Mouse (Mus musculus): ENCODE results near the gene Epha10. TPM values are rescaled to one million over a fixed set of nuclear protein-coding genes. Genes with fewer than 3 reads are reported as not detected.

Gene Epha10
- polyA plus RNA-seq, 1 experiment from 2014 or later = 10.9 TPM

GRCm38 (mm10) chr4:124888702-124889101 is 8.0 kb downstream of the Epha10 start:
- Histone ChIP-seq H3K9me3 (ENCODE audit: control insufficient read depth, low read length) (no peaks in the 10 kb centered on the region), H3K27me3 (replicated peaks; ENCODE audit: control insufficient read depth, insufficient read depth, low read length) (peaks cover 6% of the 10 kb centered on the region), H3K9ac (ENCODE audit: low read depth, low read length) (no peak overlapping the region), H3K36me3 (ENCODE audit: control insufficient read depth, insufficient read depth, low read length) (no peaks in the 10 kb centered on the region), H3K4me2 (ENCODE audit: low read length) (no peak overlapping the region), H3K4me1 (ENCODE audit: control insufficient read depth, insufficient read depth, low read depth, low read length) (no peaks in the 10 kb centered on the region), H3K4me3 (ENCODE audit: low read length) (no peak overlapping the region), H3K27ac (ENCODE audit: low read depth, low read length) (no peak overlapping the region)
- ATAC-seq = no peak
- 67% methylated on average over 7 of the region's 7 CpGs for WGBS

DNA sequence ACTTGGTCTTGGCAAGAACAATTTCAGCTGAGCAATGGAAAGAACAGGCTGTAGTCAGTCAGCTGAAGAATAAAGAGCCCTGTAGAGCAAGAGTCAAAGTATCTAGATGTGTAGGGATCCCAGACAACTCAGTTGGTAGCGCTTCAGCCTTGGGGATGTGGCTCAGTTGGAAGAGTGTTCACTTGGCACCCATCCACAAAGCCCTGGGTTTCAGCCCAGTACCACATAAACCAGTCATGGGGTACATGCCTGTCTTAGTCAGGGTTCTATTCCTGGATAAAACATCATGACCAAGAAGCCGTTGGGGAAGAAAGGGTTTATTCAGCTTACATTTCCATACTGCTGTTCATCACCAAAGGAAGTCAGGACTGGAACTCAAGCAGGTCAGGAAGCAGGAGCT is 9.2 kb downstream of the Epha10 start:
- Histone ChIP-seq H3K27me3 (replicated peaks; ENCODE audit: control insufficient read depth, insufficient read depth, low read length) (peaks cover 8% of the 10 kb centered on the region), H3K9ac (ENCODE audit: low read depth, low read length) (no peak overlapping the region), H3K4me3 (ENCODE audit: low read length) (no peak overlapping the region), H3K4me2 (ENCODE audit: low read length) (no peak overlapping the region), H3K4me1 (ENCODE audit: control insufficient read depth, insufficient read depth, low read depth, low read length) (peaks cover 3% of the 10 kb centered on the region), H3K36me3 (ENCODE audit: control insufficient read depth, insufficient read depth, low read length) (no peaks in the 10 kb centered on the region), H3K27ac (ENCODE audit: low read depth, low read length) (no peak overlapping the region), H3K9me3 (ENCODE audit: control insufficient read depth, low read length) (no peaks in the 10 kb centered on the region)
- no peak for ATAC-seq
- WGBS = 81% methylated on average over 2 of the region's 2 CpGs

DNA sequence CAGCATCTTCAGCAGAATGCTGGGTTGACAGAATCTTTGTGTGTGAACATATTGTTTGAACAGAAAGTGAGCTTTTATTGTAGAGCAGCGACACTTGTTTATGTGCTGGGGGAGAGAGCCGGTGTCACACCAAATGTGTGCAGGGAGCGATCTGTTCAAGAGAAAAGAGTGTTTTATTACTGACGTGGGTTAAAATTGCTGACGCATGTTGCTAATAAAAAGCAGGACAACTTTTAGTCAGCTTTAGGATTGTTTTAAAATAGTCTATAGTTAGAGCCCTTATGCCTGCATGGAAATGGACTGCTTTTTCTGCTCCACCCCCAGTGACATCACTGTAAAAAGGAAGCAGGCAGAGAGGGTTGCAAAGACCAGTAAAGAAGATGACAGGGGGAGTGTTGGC is 10.1 kb downstream of the Epha10 start:
- 74% methylated on average over 5 of the region's 5 CpGs for WGBS
- H3K4me3 ChIP-seq (ENCODE audit: low read length) = no peak overlapping the region
- H3K4me1 ChIP-seq (ENCODE audit: control insufficient read depth, insufficient read depth, low read depth, low read length) = peaks cover 8% of the 10 kb centered on the region
- ATAC-seq = no peak
- no peaks in the 10 kb centered on the region for H3K36me3 ChIP-seq (ENCODE audit: control insufficient read depth, insufficient read depth, low read length)
- no peak overlapping the region for H3K4me2 ChIP-seq (ENCODE audit: low read length)
- H3K27ac ChIP-seq (ENCODE audit: low read depth, low read length) = no peak overlapping the region
- no peak overlapping the region for H3K9ac ChIP-seq (ENCODE audit: low read depth, low read length)
- no peaks in the 10 kb centered on the region for H3K9me3 ChIP-seq (ENCODE audit: control insufficient read depth, low read length)
- H3K27me3 ChIP-seq (replicated peaks; ENCODE audit: control insufficient read depth, insufficient read depth, low read length) = peaks cover 10% of the 10 kb centered on the region

- ATAC-seq = peak; percentile 5; the same call in 1 of the 2 replicates
- Histone ChIP-seq H3K36me3 (ENCODE audit: control insufficient read depth, insufficient read depth, low read length) (no peaks in the 10 kb centered on the region), H3K4me3 (ENCODE audit: low read length) (peak overlapping the region; percentile 52), H3K9me3 (ENCODE audit: control insufficient read depth, low read length) (no peaks in the 10 kb centered on the region), H3K4me2 (ENCODE audit: low read length) (peak overlapping the region; percentile 85), H3K4me1 (ENCODE audit: control insufficient read depth, insufficient read depth, low read depth, low read length) (peaks cover 9% of the 10 kb centered on the region), H3K27ac (ENCODE audit: low read depth, low read length) (no peak overlapping the region), H3K9ac (ENCODE audit: low read depth, low read length) (peak overlapping the region; percentile 73), H3K27me3 (replicated peaks; ENCODE audit: control insufficient read depth, insufficient read depth, low read length) (peaks cover 13% of the 10 kb centered on the region)
- WGBS = 26% methylated on average over 6 of the region's 6 CpGs
Observed at GRCm38 (mm10) chr4:124893769-124894168, 13.1 kb downstream of the Epha10 start.

DNA sequence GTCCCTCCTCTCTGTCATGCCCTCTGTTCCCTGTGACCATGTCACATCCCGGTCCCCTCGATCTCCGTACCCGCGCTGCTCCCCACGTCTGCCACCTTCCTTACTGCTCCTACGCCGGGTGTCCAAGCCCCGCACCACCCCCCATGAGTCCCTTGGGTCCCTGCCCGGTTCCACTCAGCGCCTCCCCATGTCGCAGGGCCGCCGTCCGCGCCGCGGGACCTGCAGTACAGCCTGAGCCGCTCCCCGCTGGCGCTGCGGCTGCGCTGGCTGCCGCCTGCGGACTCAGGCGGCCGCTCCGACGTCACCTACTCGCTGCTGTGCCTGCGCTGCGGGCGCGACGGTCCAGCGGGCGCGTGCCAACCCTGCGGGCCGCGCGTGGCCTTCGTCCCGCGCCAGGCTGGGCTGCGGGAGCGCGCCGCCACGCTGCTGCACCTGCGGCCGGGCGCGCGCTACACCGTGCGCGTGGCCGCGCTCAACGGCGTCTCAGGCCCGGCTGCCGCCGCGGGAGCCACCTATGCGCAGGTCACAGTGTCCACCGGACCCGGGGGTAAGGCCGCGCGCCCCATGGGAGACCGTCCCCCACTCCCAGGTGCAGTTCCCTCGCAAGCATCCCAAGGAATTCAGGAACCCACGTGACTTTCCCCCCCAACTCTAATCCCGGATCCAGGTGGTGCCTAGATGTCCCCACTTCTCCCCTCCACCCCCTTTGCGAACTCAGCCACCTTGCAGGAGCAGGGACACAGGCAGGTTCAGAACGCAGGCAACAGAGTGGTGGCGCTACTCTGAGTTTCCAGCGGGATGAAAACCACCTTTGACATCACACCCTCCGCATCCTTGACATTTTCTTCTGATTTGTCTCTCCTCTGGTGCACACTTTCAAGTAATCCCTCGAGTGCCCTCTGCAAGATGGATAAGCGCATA is 14.1 kb downstream of the Epha10 start:
- peak; percentile 82 for ATAC-seq
- peaks cover 10% of the 10 kb centered on the region for H3K4me1 ChIP-seq (ENCODE audit: control insufficient read depth, insufficient read depth, low read depth, low read length)
- peaks cover 13% of the 10 kb centered on the region for H3K27me3 ChIP-seq (replicated peaks; ENCODE audit: control insufficient read depth, insufficient read depth, low read length)
- H3K36me3 ChIP-seq (ENCODE audit: control insufficient read depth, insufficient read depth, low read length) = no peaks in the 10 kb centered on the region
- WGBS = 2% methylated on average over 53 of the region's 83 CpGs
- H3K4me3 ChIP-seq (ENCODE audit: low read length) = peak overlapping the region; percentile 52
- H3K4me2 ChIP-seq (ENCODE audit: low read length) = peak overlapping the region; percentile 85
- peak overlapping the region; percentile 73 for H3K9ac ChIP-seq (ENCODE audit: low read depth, low read length)
- no peaks in the 10 kb centered on the region for H3K9me3 ChIP-seq (ENCODE audit: control insufficient read depth, low read length)
- H3K27ac ChIP-seq (ENCODE audit: low read depth, low read length) = peak overlapping the region; percentile 44; the same call in 1 of the 2 replicates

GRCm38 (mm10) chr4:124898428-124898827 is 17.7 kb downstream of the Epha10 start:
- Histone ChIP-seq H3K4me3 (ENCODE audit: low read length) (no peak overlapping the region), H3K27ac (ENCODE audit: low read depth, low read length) (no peak overlapping the region), H3K4me2 (ENCODE audit: low read length) (no peak overlapping the region), H3K36me3 (ENCODE audit: control insufficient read depth, insufficient read depth, low read length) (no peaks in the 10 kb centered on the region), H3K27me3 (replicated peaks; ENCODE audit: control insufficient read depth, insufficient read depth, low read length) (peaks cover 13% of the 10 kb centered on the region; the same call in 1 of the 2 replicates), H3K9me3 (ENCODE audit: control insufficient read depth, low read length) (no peaks in the 10 kb centered on the region), H3K9ac (ENCODE audit: low read depth, low read length) (no peak overlapping the region), H3K4me1 (ENCODE audit: control insufficient read depth, insufficient read depth, low read depth, low read length) (peaks cover 10% of the 10 kb centered on the region)
- 24% methylated on average over 10 of the region's 10 CpGs for WGBS
- ATAC-seq = no peak

GRCm38 (mm10) chr4:124899906-124900305 is 19.2 kb downstream of the Epha10 start:
- Histone ChIP-seq H3K4me3 (ENCODE audit: low read length) (no peak overlapping the region), H3K27me3 (replicated peaks; ENCODE audit: control insufficient read depth, insufficient read depth, low read length) (peaks cover 10% of the 10 kb centered on the region; the same call in 1 of the 2 replicates), H3K9ac (ENCODE audit: low read depth, low read length) (no peak overlapping the region), H3K27ac (ENCODE audit: low read depth, low read length) (no peak overlapping the region), H3K4me1 (ENCODE audit: control insufficient read depth, insufficient read depth, low read depth, low read length) (peaks cover 8% of the 10 kb centered on the region), H3K4me2 (ENCODE audit: low read length) (no peak overlapping the region), H3K36me3 (ENCODE audit: control insufficient read depth, insufficient read depth, low read length) (no peaks in the 10 kb centered on the region), H3K9me3 (ENCODE audit: control insufficient read depth, low read length) (no peaks in the 10 kb centered on the region)
- WGBS = 67% methylated on average over 5 of the region's 5 CpGs
- ATAC-seq = no peak

- Histone ChIP-seq H3K9ac (ENCODE audit: low read depth, low read length) (no peak overlapping the region), H3K4me3 (ENCODE audit: low read length) (no peak overlapping the region), H3K4me1 (ENCODE audit: control insufficient read depth, insufficient read depth, low read depth, low read length) (peaks cover 4% of the 10 kb centered on the region), H3K9me3 (ENCODE audit: control insufficient read depth, low read length) (no peaks in the 10 kb centered on the region), H3K4me2 (ENCODE audit: low read length) (no peak overlapping the region), H3K27me3 (replicated peaks; ENCODE audit: control insufficient read depth, insufficient read depth, low read length) (no peaks in the 10 kb centered on the region; the same call in 1 of the 2 replicates), H3K27ac (ENCODE audit: low read depth, low read length) (no peak overlapping the region), H3K36me3 (ENCODE audit: control insufficient read depth, insufficient read depth, low read length) (no peaks in the 10 kb centered on the region)
- WGBS = 68% methylated on average over 4 of the region's 4 CpGs
- ATAC-seq = no peak
Observed at GRCm38 (mm10) chr4:124905417-124905816, 24.7 kb downstream of the Epha10 start.

Data from hindbrain, embryonic 16.5 days (tissue).